In genomic region chr17:80084424-80084823, GRCm38 (mm10) we compare ENCODE assay signal across 15 mouse cellular contexts. TPM values are rescaled to one million over a fixed set of nuclear protein-coding genes. Genes with fewer than 3 reads are reported as not detected.
DNase-seq lines count a peak whose midpoint lies in the region; ATAC-seq and TF ChIP-seq lines count a peak whose summit lies in the region.
"Had no signal": no experiment of that assay in that cellular context is flagged by ENCODE, and none has a peak within 500 bp of the region (broad histone marks: within the 10 kb centered on the region; RNA-seq: fewer than 3 reads in every experiment).

No protein-coding gene starts in this region.

- no peak overlapping the region for H3K9ac ChIP-seq in forebrain, postnatal 0 days
- H3K9ac ChIP-seq in liver, embryonic 12.5 days, result no peak overlapping the region
- H3K9ac ChIP-seq: heart, embryonic 13.5 days; liver, embryonic 13.5 days had no signal

- WGBS in forebrain, postnatal 0 days, result 54% methylated on average over 9 of the region's 9 CpGs
- WGBS in forebrain, embryonic 10.5 days, result 86% methylated on average over 9 of the region's 9 CpGs
- 67% methylated on average over 9 of the region's 9 CpGs for WGBS in liver, embryonic 12.5 days (ENCODE audit: insufficient replicate concordance)

- no peak overlapping the region for H3K27ac ChIP-seq in forebrain, postnatal 0 days (ENCODE audit: low read depth, low read length)
- H3K27ac ChIP-seq in forebrain, embryonic 10.5 days, result no peak overlapping the region
- H3K27ac ChIP-seq in liver, embryonic 12.5 days, result no peak overlapping the region
- H3K27ac ChIP-seq: heart, embryonic 13.5 days; liver, embryonic 13.5 days had no signal

- intact Hi-C loops in left cerebral cortex, postnatal 25 days (cut with DNase I), result loop anchor here (1.0 to 5.0 kb wide), 2 partner anchors 43 to 82 kb away; partner anchors contain the start of gene Galm

- no peak overlapping the region for H3K4me2 ChIP-seq in forebrain, postnatal 0 days (ENCODE audit: low read depth)
- no peak overlapping the region for H3K4me2 ChIP-seq in liver, embryonic 12.5 days
- H3K4me2 ChIP-seq: heart, embryonic 13.5 days; liver, embryonic 13.5 days had no signal

- no peaks in the 10 kb centered on the region for H3K4me1 ChIP-seq in forebrain, postnatal 0 days (ENCODE audit: insufficient read depth)
- no peaks in the 10 kb centered on the region for H3K4me1 ChIP-seq in forebrain, embryonic 10.5 days
- no peaks in the 10 kb centered on the region for H3K4me1 ChIP-seq in liver, embryonic 12.5 days
- H3K4me1 ChIP-seq: liver, embryonic 13.5 days; megakaryocyte, embryonic 14.5 days had no signal

- DNase-seq in forebrain, postnatal 0 days, result peak; percentile 29
- DNase-seq in forebrain, embryonic 10.5 days (ENCODE audit: extremely low spot score, low spot score), result no peak
- DNase-seq in brain, adult 2 months (ENCODE audit: low read depth, low spot score), result peak; percentile 91
- peak; percentile 35 to 52 for DNase-seq in frontal cortex, postnatal 14 days (ENCODE audit: low spot score in 2 of 2)
- peak; percentile 55 to 91 for DNase-seq in left cerebral cortex, postnatal 25 days (ENCODE audit: low spot score in 2 of 2)
- DNase-seq in urinary bladder, adult 2 months (ENCODE audit: low spot score), result no peak
- DNase-seq: adrenal gland, adult 2 months; B cell, adult 2 months; liver, embryonic 13.5 days; thymus, postnatal 14 days had no signal

- no peak; the same call in 1 of the 2 replicates for ATAC-seq in forebrain, postnatal 0 days
- no peak for ATAC-seq in CD4-positive, CD25-positive, alpha-beta regulatory T cell, adult 4 months
- ATAC-seq in liver, embryonic 12.5 days, result no peak

- no peaks in the 10 kb centered on the region for H3K9me3 ChIP-seq in forebrain, postnatal 0 days (ENCODE audit: low read length)
- H3K9me3 ChIP-seq in forebrain, embryonic 10.5 days, result no peaks in the 10 kb centered on the region; the same call in 1 of the 2 replicates
- H3K9me3 ChIP-seq in liver, embryonic 12.5 days (replicated peaks), result no peaks in the 10 kb centered on the region
- H3K9me3 ChIP-seq: liver, embryonic 13.5 days had no signal

- no peak for TF ChIP-seq CTCF in forebrain, postnatal 0 days (IDR thresholded peaks at IDR 0.05; ENCODE audit: low read depth)

- no peaks in the 10 kb centered on the region for H3K36me3 ChIP-seq in forebrain, postnatal 0 days (ENCODE audit: insufficient read depth)
- H3K36me3 ChIP-seq in forebrain, embryonic 10.5 days (replicated peaks), result no peaks in the 10 kb centered on the region
- no peaks in the 10 kb centered on the region for H3K36me3 ChIP-seq in liver, embryonic 12.5 days
- H3K36me3 ChIP-seq: heart, embryonic 13.5 days; liver, embryonic 13.5 days had no signal

- H3K4me3 ChIP-seq in forebrain, postnatal 0 days (ENCODE audit: low read depth, low read length), result no peak overlapping the region
- H3K4me3 ChIP-seq in forebrain, embryonic 10.5 days, result no peak overlapping the region
- H3K4me3 ChIP-seq in liver, embryonic 12.5 days, result no peak overlapping the region
- H3K4me3 ChIP-seq: erythroblast, embryonic 14.5 days; heart, embryonic 13.5 days; liver, embryonic 13.5 days; megakaryocyte, embryonic 14.5 days had no signal

- H3K27me3 ChIP-seq in forebrain, postnatal 0 days (ENCODE audit: insufficient read depth, low read length), result no peaks in the 10 kb centered on the region
- H3K27me3 ChIP-seq in forebrain, embryonic 10.5 days (ENCODE audit: poor library complexity, severe bottlenecking), result no peaks in the 10 kb centered on the region
- no peaks in the 10 kb centered on the region for H3K27me3 ChIP-seq in liver, embryonic 12.5 days (replicated peaks)
- H3K27me3 ChIP-seq: heart, embryonic 13.5 days had no signal

RNA-seq across cellular contexts. Expression of gene Hnrnpll, which starts 22.3 kb away (rescaled TPM):
- 60.2 and 67.6 TPM in 2 replicates for total RNA-seq in forebrain, postnatal 0 days (2014; rRNA removed)
- polyA plus RNA-seq in forebrain, postnatal 0 days (2015; fragmentation: Nextera tagmentation; extraction: Ambion mirVana), result 42.3 and 49.7 TPM in 2 replicates
- polyA plus RNA-seq in forebrain, embryonic 10.5 days (2016; fragmentation: Nextera tagmentation; extraction: Ambion mirVana), result 81.2 and 86.2 TPM in 2 replicates
- 10 to 100 TPM; 55.4 to 63.6 TPM for total RNA-seq in left cerebral cortex, postnatal 25 days (2021)
- polyA plus RNA-seq in urinary bladder, adult 2 months (2012; rRNA removed), result 34.7 and 39.7 TPM in 2 replicates
- polyA plus RNA-seq in CD4-positive, CD25-positive, alpha-beta regulatory T cell, adult 4 months (2017; shearing (Covaris generic)), result 10 to 100 TPM; 23.0 to 30.2 TPM
- polyA plus RNA-seq in liver, embryonic 12.5 days (2016; fragmentation: Nextera tagmentation; extraction: Ambion mirVana), result 50.2 and 52.5 TPM in 2 replicates

RNA-seq across cellular contexts. Expression of gene Galm, which starts 42.8 kb away (rescaled TPM):
- 2.0 and 2.2 TPM in 2 replicates for total RNA-seq in forebrain, postnatal 0 days (2014; rRNA removed)
- 1.7 and 2.0 TPM in 2 replicates for polyA plus RNA-seq in forebrain, postnatal 0 days (2015; fragmentation: Nextera tagmentation; extraction: Ambion mirVana)
- 13.4 and 15.5 TPM in 2 replicates for polyA plus RNA-seq in forebrain, embryonic 10.5 days (2016; fragmentation: Nextera tagmentation; extraction: Ambion mirVana)
- 1 to 10 TPM; 1.8 to 2.2 TPM for total RNA-seq in left cerebral cortex, postnatal 25 days (2021)
- polyA plus RNA-seq in urinary bladder, adult 2 months (2012; rRNA removed), result 10.7 and 12.7 TPM in 2 replicates
- polyA plus RNA-seq in CD4-positive, CD25-positive, alpha-beta regulatory T cell, adult 4 months (2017; shearing (Covaris generic)), result 10 to 100 TPM; 51.3 to 58.6 TPM
- polyA plus RNA-seq in liver, embryonic 12.5 days (2016; fragmentation: Nextera tagmentation; extraction: Ambion mirVana), result 14.6 and 15.2 TPM in 2 replicates
- polyA plus RNA-seq: erythroblast, embryonic 14.5 days had no signal

Comparison
In these comparisons a context has a peak if more than half of its experiments do, and no peak if none do; other contexts are left out.
1. DNase-seq: peak in forebrain, postnatal 0 days (single experiment), brain, adult 2 months (single experiment), frontal cortex, postnatal 14 days (2 of 2) and left cerebral cortex, postnatal 25 days (2 of 2); none in forebrain, embryonic 10.5 days (single experiment) and urinary bladder, adult 2 months (single experiment).